Mouse (Mus musculus): ENCODE results near the gene Spata31d1b.

DNA sequence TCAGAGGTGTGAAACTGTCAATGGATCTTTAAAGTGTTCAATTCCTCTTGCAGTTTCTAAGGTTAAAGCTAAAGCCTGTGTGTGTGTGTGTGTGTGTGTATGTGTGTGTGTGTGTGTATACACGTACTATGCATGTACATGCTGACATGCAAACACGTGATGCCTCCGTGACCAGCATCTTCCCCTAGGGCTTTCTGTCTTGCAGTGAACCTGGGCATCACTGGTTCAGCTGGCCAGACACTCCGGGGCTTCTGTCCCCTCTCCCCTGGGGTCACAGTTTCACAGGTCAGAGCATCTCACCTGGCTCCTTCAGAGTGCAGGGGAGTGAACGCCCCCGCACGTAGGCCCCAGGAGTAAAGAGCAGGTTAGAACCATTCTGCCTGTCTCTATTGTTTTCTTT lies 38.5 kb upstream of the Spata31d1b start:
- TF ChIP-seq CTCF (IDR thresholded peaks at IDR 0.05 in 2 of 3, conservative IDR thresholded peaks at IDR 0.05 in 1 of 3; ENCODE audit: control insufficient read depth in 1 of 3, insufficient read depth in 1 of 3, low read depth in 2 of 3, low read length in 3 of 3, poor library complexity in 1 of 3, severe bottlenecking in 1 of 3), result no peak
- no peak for TF ChIP-seq POLR2A (IDR thresholded peaks at IDR 0.05; ENCODE audit: control insufficient read depth in 1 of 2, insufficient read depth in 1 of 2, low read depth in 1 of 2, low read length in 2 of 2, poor library complexity in 1 of 2)
- no peak for TF ChIP-seq ETS1 (IDR thresholded peaks at IDR 0.05; ENCODE audit: low read depth, low read length)
- TF ChIP-seq GABPA (IDR thresholded peaks at IDR 0.05; ENCODE audit: low read depth, low read length), result no peak
